Comparison of ENCODE assay signal across 8 mouse cellular contexts in the genomic region with DNA sequence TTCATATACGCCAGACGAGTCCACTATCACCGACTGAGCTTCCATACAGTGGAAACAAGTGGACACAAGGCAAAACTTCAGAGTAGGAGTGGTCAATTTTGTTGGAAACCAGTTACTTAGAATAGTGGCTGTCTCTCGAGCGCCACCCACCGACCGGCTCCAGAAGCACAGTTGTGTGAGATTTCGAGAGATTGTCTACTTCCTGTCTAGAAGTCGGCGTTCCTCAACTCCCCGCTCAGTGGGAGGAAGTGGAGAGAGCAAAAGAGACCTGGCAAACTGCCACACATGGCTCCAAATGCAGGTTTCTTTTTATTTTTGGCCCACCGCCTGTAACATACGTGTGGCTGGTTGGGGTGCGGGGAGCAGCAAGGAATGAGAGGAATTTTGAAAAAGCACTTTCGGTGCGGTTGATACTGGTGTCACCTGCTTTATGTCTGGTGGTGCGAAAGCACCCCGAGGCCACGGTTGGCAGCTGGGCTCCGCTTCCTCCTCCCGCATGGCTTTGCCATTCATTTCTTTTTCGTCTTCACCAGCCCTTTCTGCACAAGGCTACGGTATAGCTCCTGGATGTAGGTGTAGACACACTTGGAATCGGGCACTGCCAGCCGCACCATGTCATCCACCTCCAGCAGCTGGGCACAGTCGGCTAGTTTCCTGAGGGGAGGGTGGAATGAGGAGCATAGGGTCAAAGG. TPM values are rescaled to one million over a fixed set of nuclear protein-coding genes. Genes with fewer than 3 reads are reported as not detected.
A peak's percentile ranks its signal among the peaks of the same experiment; 100 is the strongest.
DNase-seq lines count a peak whose midpoint lies in the region; ATAC-seq and TF ChIP-seq lines count a peak whose summit lies in the region.

No protein-coding gene starts in this region.

- TF ChIP-seq CTCF in intestine, postnatal 0 days (IDR thresholded peaks at IDR 0.05; ENCODE audit: low read depth): peak; percentile 89

- no peaks in the 10 kb centered on the region for H3K36me3 ChIP-seq in embryonic facial prominence, embryonic 10.5 days (replicated peaks)
- H3K36me3 ChIP-seq in intestine, postnatal 0 days (ENCODE audit: control insufficient read depth, insufficient read depth): peaks cover 11% of the 10 kb centered on the region; the same call in 1 of the 2 replicates

- H3K27ac ChIP-seq in embryonic facial prominence, embryonic 10.5 days (replicated peaks): peak overlapping the region; percentile 63
- H3K27ac ChIP-seq in intestine, postnatal 0 days (ENCODE audit: low read depth, low read length): peak overlapping the region; percentile 58

- intact Hi-C loops in left cerebral cortex, postnatal 25 days (cut with DNase I): no loop called here

- peak overlapping the region; percentile 58 for H3K4me2 ChIP-seq in intestine, postnatal 0 days (replicated peaks; ENCODE audit: low read depth)

- no peaks in the 10 kb centered on the region for H3K9me3 ChIP-seq in embryonic facial prominence, embryonic 10.5 days
- H3K9me3 ChIP-seq in intestine, postnatal 0 days (ENCODE audit: control insufficient read depth): no peaks in the 10 kb centered on the region

- H3K27me3 ChIP-seq in embryonic facial prominence, embryonic 10.5 days (replicated peaks; ENCODE audit: low read depth, poor library complexity, severe bottlenecking): no peaks in the 10 kb centered on the region
- H3K27me3 ChIP-seq in intestine, postnatal 0 days (replicated peaks; ENCODE audit: control insufficient read depth, insufficient read depth, low read length): no peaks in the 10 kb centered on the region

- peak; percentile 76 for DNase-seq in adrenal gland, adult 8-10 months
- peak; percentile 90 for DNase-seq in embryonic facial prominence, embryonic 10.5 days (ENCODE audit: low spot score)
- DNase-seq in left cerebral cortex, postnatal 25 days (ENCODE audit: low spot score in 2 of 2): peak; percentile 85 to 93
- DNase-seq in mesoderm, embryonic 11.5 days (ENCODE audit: low read depth, low spot score): peak; percentile 68
- peak; percentile 76 for DNase-seq in right cerebral cortex, postnatal 25 days
- DNase-seq in urinary bladder, postnatal 25 days (ENCODE audit: low spot score): peak; percentile 62

- 38% methylated on average over 26 of the region's 26 CpGs for WGBS in embryonic facial prominence, embryonic 10.5 days
- 36% methylated on average over 26 of the region's 26 CpGs for WGBS in intestine, postnatal 0 days

- H3K4me3 ChIP-seq in embryonic facial prominence, embryonic 10.5 days: peak overlapping the region; percentile 47
- H3K4me3 ChIP-seq in intestine, postnatal 0 days (ENCODE audit: low read depth, low read length): peak overlapping the region; percentile 27

- peaks cover 7% of the 10 kb centered on the region for H3K4me1 ChIP-seq in embryonic facial prominence, embryonic 10.5 days
- peaks cover 10% of the 10 kb centered on the region; the same call in 1 of the 2 replicates for H3K4me1 ChIP-seq in intestine, postnatal 0 days (replicated peaks; ENCODE audit: control insufficient read depth, insufficient read depth, low read length)

- peak; percentile 95 for ATAC-seq in granulocyte monocyte progenitor cell, adult 5-6 weeks (replicated peaks; ENCODE audit: poor library complexity, severe bottlenecking)
- peak; percentile 65 for ATAC-seq in intestine, postnatal 0 days

- no peak overlapping the region for H3K9ac ChIP-seq in intestine, postnatal 0 days (ENCODE audit: low read depth, low read length)

RNA-seq across cellular contexts. Expression of a gene that starts 11.4 kb away (rescaled TPM):
- not detected for total RNA-seq in adrenal gland, adult 8-10 months (2022)
- 0.21 and 0.27 TPM in 2 replicates for polyA plus RNA-seq in embryonic facial prominence, embryonic 10.5 days (2016; fragmentation: Nextera tagmentation; extraction: Ambion mirVana)
- total RNA-seq in granulocyte monocyte progenitor cell, adult 5-6 weeks (2014; fragmentation: Nextera tagmentation): not detected in 2 replicates
- total RNA-seq in granulocyte monocyte progenitor cell, adult 5-6 weeks (2017): not detected in 2 replicates
- 0.46 and 0.81 TPM in 2 replicates for polyA plus RNA-seq in intestine, postnatal 0 days (2015; fragmentation: Nextera tagmentation; extraction: Ambion mirVana)
- total RNA-seq in left cerebral cortex, postnatal 25 days (2021): not detected

RNA-seq across cellular contexts. Expression of a gene that starts 12.4 kb away (rescaled TPM):
- total RNA-seq in adrenal gland, adult 8-10 months (2022): 10 to 100 TPM; 13.3 to 20.7 (median 15.2) TPM
- 22.7 and 25.8 TPM in 2 replicates for polyA plus RNA-seq in embryonic facial prominence, embryonic 10.5 days (2016; fragmentation: Nextera tagmentation; extraction: Ambion mirVana)
- total RNA-seq in granulocyte monocyte progenitor cell, adult 5-6 weeks (2014; fragmentation: Nextera tagmentation): 5.6 and 6.3 TPM in 2 replicates
- 4.0 and 7.1 TPM in 2 replicates for total RNA-seq in granulocyte monocyte progenitor cell, adult 5-6 weeks (2017)
- 115 and 117 TPM in 2 replicates for polyA plus RNA-seq in intestine, postnatal 0 days (2015; fragmentation: Nextera tagmentation; extraction: Ambion mirVana)
- total RNA-seq in left cerebral cortex, postnatal 25 days (2021): 1 to 10 TPM; 5.6 to 8.1 TPM

RNA-seq across cellular contexts. Expression of a gene that starts 15.8 kb away (rescaled TPM):
- total RNA-seq in adrenal gland, adult 8-10 months (2022): 10 to 100 TPM; 28.2 to 43.5 (median 39.5) TPM
- 64.9 and 65.8 TPM in 2 replicates for polyA plus RNA-seq in embryonic facial prominence, embryonic 10.5 days (2016; fragmentation: Nextera tagmentation; extraction: Ambion mirVana)
- 52.3 and 76.6 TPM in 2 replicates for total RNA-seq in granulocyte monocyte progenitor cell, adult 5-6 weeks (2014; fragmentation: Nextera tagmentation)
- total RNA-seq in granulocyte monocyte progenitor cell, adult 5-6 weeks (2017): 32.2 and 34.6 TPM in 2 replicates
- 51.9 and 59.2 TPM in 2 replicates for polyA plus RNA-seq in intestine, postnatal 0 days (2015; fragmentation: Nextera tagmentation; extraction: Ambion mirVana)
- 10 to 100 TPM; 48.1 to 59.6 TPM for total RNA-seq in left cerebral cortex, postnatal 25 days (2021)

RNA-seq across cellular contexts. Expression of a gene that starts 27.6 kb away (rescaled TPM):
- 1 to 10 TPM; 3.0 to 7.5 (median 5.5) TPM for total RNA-seq in adrenal gland, adult 8-10 months (2022)
- 30.4 and 35.4 TPM in 2 replicates for polyA plus RNA-seq in embryonic facial prominence, embryonic 10.5 days (2016; fragmentation: Nextera tagmentation; extraction: Ambion mirVana)
- 14.6 and 23.4 TPM in 2 replicates for total RNA-seq in granulocyte monocyte progenitor cell, adult 5-6 weeks (2014; fragmentation: Nextera tagmentation)
- total RNA-seq in granulocyte monocyte progenitor cell, adult 5-6 weeks (2017): 11.5 and 11.8 TPM in 2 replicates
- 3.6 and 4.1 TPM in 2 replicates for polyA plus RNA-seq in intestine, postnatal 0 days (2015; fragmentation: Nextera tagmentation; extraction: Ambion mirVana)
- total RNA-seq in left cerebral cortex, postnatal 25 days (2021): under 1 TPM; 0.18 to 0.69 TPM

RNA-seq across cellular contexts. Expression of a gene that starts 35.8 kb away (rescaled TPM):
- 100 to 1,000 TPM in 1 of 4 experiments, 10 to 100 TPM in 3; 80.5 to 116 (median 91.7) TPM for total RNA-seq in adrenal gland, adult 8-10 months (2022)
- polyA plus RNA-seq in embryonic facial prominence, embryonic 10.5 days (2016; fragmentation: Nextera tagmentation; extraction: Ambion mirVana): 16.6 and 18.7 TPM in 2 replicates
- not detected in 2 replicates for total RNA-seq in granulocyte monocyte progenitor cell, adult 5-6 weeks (2014; fragmentation: Nextera tagmentation)
- total RNA-seq in granulocyte monocyte progenitor cell, adult 5-6 weeks (2017): not detected in 2 replicates
- 49.4 and 50.7 TPM in 2 replicates for polyA plus RNA-seq in intestine, postnatal 0 days (2015; fragmentation: Nextera tagmentation; extraction: Ambion mirVana)
- total RNA-seq in left cerebral cortex, postnatal 25 days (2021): 1 to 10 TPM; 7.3 to 7.5 TPM

Comparison
In these comparisons a context has a peak if more than half of its experiments do, and no peak if none do; other contexts are left out.
1. Peak in every context shown above with its lines: DNase-seq, ATAC-seq, H3K4me3 ChIP-seq and H3K27ac ChIP-seq.